Mouse (Mus musculus) kidney, postnatal 25 days (tissue): ENCODE results near the gene Aqr.

ENCODE experiments used
- DNase-seq, 2 experiments: peaks; one replicate each; pipeline ENCODE4 v3.0.0; 2021; ENCODE audit warnings: mixed read lengths in 2 of 2

Gene Aqr

GRCm38 (mm10) chr2:114059608-114060007 is 127.2 kb downstream of the Aqr start:
- no peak for DNase-seq

- DNase-seq = no peak
Observed at GRCm38 (mm10) chr2:114058226-114058796, 128.5 kb downstream of the Aqr start.

- peak; percentile 62 to 76 for DNase-seq
Observed at GRCm38 (mm10) chr2:114057303-114057853, 129.4 kb downstream of the Aqr start.

GRCm38 (mm10) chr2:114054129-114054528 is 132.7 kb downstream of the Aqr start:
- DNase-seq = no peak

GRCm38 (mm10) chr2:114052696-114053598 is 133.9 kb downstream of the Aqr start, which contains the start of gene Actc1:
Actc1 (minus strand) TSS chr2:114053548.
- no peak for DNase-seq

GRCm38 (mm10) chr2:114051871-114052241 is 135.0 kb downstream of the Aqr start:
- no peak for DNase-seq
